Mouse (Mus musculus) MEL (cell line): ENCODE measurements around the gene Cyp26b1. TPM values are rescaled to one million over a fixed set of nuclear protein-coding genes. Genes with fewer than 3 reads are reported as not detected.

ENCODE experiments used
- DNase-seq: peaks from one replicate; pipeline ENCODE4 v3.0.0; 2011; ENCODE audit warnings: low read depth, low spot score
- H3K27ac ChIP-seq: 2 replicates; pipeline ENCODE4 v1.5.1; 2012; ENCODE audit warnings: low read depth, mild to moderate bottlenecking, control low read depth, low read length, moderate library complexity; ENCODE audit not compliant: control insufficient read depth
- H3K27me3 ChIP-seq, 2 experiments: fragments of 150-350 bp in 1 of 2; sonication (generic) in 1 of 2; 2 replicates each; pipeline ENCODE4 v1.6.1; 2012; ENCODE audit warnings: low read length in 2 of 2, mild to moderate bottlenecking in 2 of 2, improper control_type of control experiment in 1 of 2, moderate library complexity in 1 of 2; ENCODE audit not compliant: insufficient read depth in 2 of 2, control insufficient read depth in 1 of 2
- H3K36me3 ChIP-seq, 2 experiments: 2 replicates each; pipeline ENCODE4 v1.6.1; 2012 to 2014; ENCODE audit warnings: low read length in 2 of 2, improper control_type of control experiment in 1 of 2, inconsistent platforms in 1 of 2, mild to moderate bottlenecking in 1 of 2; ENCODE audit not compliant: insufficient read depth in 2 of 2, control insufficient read depth in 1 of 2
- H3K4me1 ChIP-seq, 2 experiments: fragments of 150-350 bp in 1 of 2; sonication (generic) in 1 of 2; 2 replicates each; pipeline ENCODE4 v1.6.1; 2012; ENCODE audit warnings: low read length in 2 of 2, improper control_type of control experiment in 1 of 2, mild to moderate bottlenecking in 1 of 2; ENCODE audit not compliant: insufficient read depth in 2 of 2, control insufficient read depth in 1 of 2
- H3K4me3 ChIP-seq, 2 experiments: fragments of 150-350 bp in 1 of 2; sonication (generic) in 1 of 2; 2 replicates each; pipeline ENCODE4 v1.5.1; 2012; ENCODE audit warnings: low read depth in 2 of 2, low read length in 2 of 2, mild to moderate bottlenecking in 2 of 2, moderate library complexity in 2 of 2, control low read depth in 1 of 2, improper control_type of control experiment in 1 of 2; ENCODE audit not compliant: control insufficient read depth in 1 of 2, insufficient read depth in 1 of 2
- H3K79me2 ChIP-seq: 2 replicates; pipeline ENCODE4 v1.6.1; 2012; ENCODE audit warnings: mild to moderate bottlenecking, low read length, moderate library complexity; ENCODE audit not compliant: control insufficient read depth, poor library complexity, insufficient read depth
- H3K9ac ChIP-seq: 2 replicates; pipeline ENCODE4 v1.6.1; 2012; ENCODE audit warnings: low read depth, mild to moderate bottlenecking, control low read depth, low read length, moderate library complexity; ENCODE audit not compliant: control insufficient read depth, poor library complexity, severe bottlenecking
- H3K9me3 ChIP-seq: fragments of 150-350 bp; sonication (generic); replicated peaks from 2 replicates; pipeline ENCODE4 v1.6.1; 2012; ENCODE audit warnings: mild to moderate bottlenecking, low read length, improper control_type of control experiment, moderate library complexity; ENCODE audit not compliant: insufficient read depth
- CHD2 ChIP-seq: IDR thresholded peaks from 2 replicates; pipeline ENCODE4 v1.6.1; 2011; ENCODE audit warnings: low read length, improper control_type of control experiment
- ELF1 ChIP-seq: IDR thresholded peaks from 2 replicates; pipeline ENCODE4 v1.6.1; 2014; ENCODE audit warnings: low read depth, mild to moderate bottlenecking, inconsistent platforms, low read length, improper control_type of control experiment, moderate library complexity
- GATA1 ChIP-seq: IDR thresholded peaks from 2 replicates; pipeline ENCODE4 v1.6.1; 2011; ENCODE audit warnings: low read depth, low read length, improper control_type of control experiment
- MAFK ChIP-seq: IDR thresholded peaks from 2 replicates; pipeline ENCODE4 v1.6.1; 2011; ENCODE audit warnings: low read depth, mild to moderate bottlenecking, low read length, improper control_type of control experiment, borderline replicate concordance
- MAZ ChIP-seq: IDR thresholded peaks from 2 replicates; pipeline ENCODE4 v1.6.1; 2012; ENCODE audit warnings: low read depth, mild to moderate bottlenecking, inconsistent platforms, low read length, improper control_type of control experiment
- MXI1 ChIP-seq: IDR thresholded peaks from 2 replicates; pipeline ENCODE4 v1.6.1; 2011; ENCODE audit warnings: mild to moderate bottlenecking, low read depth, low read length, improper control_type of control experiment
- NELFE ChIP-seq: IDR thresholded peaks from 2 replicates; pipeline ENCODE4 v1.6.1; 2011; ENCODE audit warnings: low read depth, low read length, improper control_type of control experiment
- POLR2A ChIP-seq, 2 experiments: IDR thresholded peaks; 2 replicates each; pipeline ENCODE4 v1.6.1; 2011 to 2012; ENCODE audit warnings: low read length in 2 of 2, mild to moderate bottlenecking in 2 of 2, control low read depth in 1 of 2, improper control_type of control experiment in 1 of 2, low read depth in 1 of 2, moderate library complexity in 1 of 2; ENCODE audit not compliant: control insufficient read depth in 1 of 2, insufficient read depth in 1 of 2, poor library complexity in 1 of 2
- POLR2AphosphoS5 ChIP-seq: IDR thresholded peaks from 2 replicates; pipeline ENCODE4 v1.6.1; 2012; ENCODE audit warnings: low read depth, borderline replicate concordance, mild to moderate bottlenecking, inconsistent platforms, low read length, moderate library complexity, mixed read lengths
- SIN3A ChIP-seq: IDR thresholded peaks from 2 replicates; pipeline ENCODE4 v1.6.1; 2012; ENCODE audit warnings: low read length, improper control_type of control experiment, inconsistent platforms
- TBP ChIP-seq: IDR thresholded peaks from 2 replicates; pipeline ENCODE4 v1.8.0; 2011; ENCODE audit warnings: low read depth, low read length, improper control_type of control experiment
- UBTF ChIP-seq: IDR thresholded peaks from 2 replicates; pipeline ENCODE4 v1.6.1; 2012; ENCODE audit warnings: low read depth, mild to moderate bottlenecking, inconsistent platforms, low read length, improper control_type of control experiment, moderate library complexity, borderline replicate concordance; ENCODE audit not compliant: insufficient read depth
- USF1 ChIP-seq: IDR thresholded peaks from 2 replicates; pipeline ENCODE4 v1.6.1; 2014; ENCODE audit warnings: low read depth, mild to moderate bottlenecking, inconsistent platforms, low read length, improper control_type of control experiment, moderate library complexity
- ZC3H11A ChIP-seq: IDR thresholded peaks from 2 replicates; pipeline ENCODE4 v1.6.1; 2012; ENCODE audit warnings: low read depth, mild to moderate bottlenecking, inconsistent platforms, low read length, improper control_type of control experiment
- ZNF384 ChIP-seq: IDR thresholded peaks from 2 replicates; pipeline ENCODE4 v1.6.1; 2012; ENCODE audit warnings: low read depth, mild to moderate bottlenecking, inconsistent platforms, low read length, improper control_type of control experiment
- polyA plus RNA-seq, 2 experiments: library from polyadenylated mRNA; stranded (reverse) in 1 of 2; unstranded in 1 of 2; fragments of >175 nt in 1 of 2; fragments of >200 nt in 1 of 2; gene quantifications; 2 replicates each; pipeline versions ENCODE4 v1.2.1 to v1.2.4; 2012; ENCODE audit warnings: low replicate concordance in 2 of 2, low read depth in 1 of 2; ENCODE audit not compliant: insufficient read length in 2 of 2, insufficient read depth in 1 of 2, missing spikeins in 1 of 2
- total RNA-seq: library from RNA; depleted of rRNA; stranded (reverse); fragments of 300-350 nt; gene quantifications from 2 replicates; pipeline ENCODE4 v1.2.3, GENCODE M21; 2012

Gene Cyp26b1
- total and polyA plus RNA-seq, 3 experiments: not detected

GRCm38 (mm10) chr6:84580979-84581832 is 12.5 kb downstream of the Cyp26b1 start:
- no peak for TF ChIP-seq MXI1
- no peak for TF ChIP-seq POLR2AphosphoS5
- no peak for TF ChIP-seq UBTF
- no peak for TF ChIP-seq CHD2
- TF ChIP-seq GATA1: no peak
- no peak for TF ChIP-seq SIN3A
- TF ChIP-seq USF1: no peak
- TF ChIP-seq NELFE: no peak
- TF ChIP-seq ZC3H11A: no peak
- TF ChIP-seq ELF1: no peak
- no peak for TF ChIP-seq TBP
- no peak for TF ChIP-seq ZNF384
- TF ChIP-seq POLR2A (IDR thresholded peaks at IDR 0.05; ENCODE audit: control insufficient read depth in 1 of 2, insufficient read depth in 1 of 2, low read depth in 1 of 2, low read length in 2 of 2, poor library complexity in 1 of 2): no peak
- no peak for TF ChIP-seq MAFK
- TF ChIP-seq MAZ: no peak
- Histone ChIP-seq H3K4me3 (no peak overlapping the region), H3K4me1 (no peaks in the 10 kb centered on the region), H3K27ac (no peak overlapping the region), H3K9ac (no peak overlapping the region), H3K79me2 (no peaks in the 10 kb centered on the region), H3K36me3 (no peaks in the 10 kb centered on the region), H3K27me3 (no peaks in the 10 kb centered on the region), H3K9me3 (no peaks in the 10 kb centered on the region)
- no peak for DNase-seq

- TF ChIP-seq MAFK (no peak), UBTF (no peak)
- no peaks in the 10 kb centered on the region for H3K79me2 ChIP-seq
- H3K4me3 ChIP-seq: no peak overlapping the region
- DNase-seq: no peak
- no peaks in the 10 kb centered on the region for H3K36me3 ChIP-seq
- no peak overlapping the region for H3K27ac ChIP-seq
- no peaks in the 10 kb centered on the region for H3K4me1 ChIP-seq
- H3K27me3 ChIP-seq: no peaks in the 10 kb centered on the region
- no peak overlapping the region for H3K9ac ChIP-seq
- no peaks in the 10 kb centered on the region for H3K9me3 ChIP-seq
These were observed 14.2 kb downstream of the Cyp26b1 start for GRCm38 (mm10) chr6:84579508-84579907.
